Mouse (Mus musculus) urinary bladder, postnatal 25 days (tissue): ENCODE results near the gene Uap1.

Experiments used
- DNase-seq: peaks from one replicate; pipeline ENCODE4 v3.0.0; 2022; ENCODE audit warnings: low spot score

Uap1 gene

DNA sequence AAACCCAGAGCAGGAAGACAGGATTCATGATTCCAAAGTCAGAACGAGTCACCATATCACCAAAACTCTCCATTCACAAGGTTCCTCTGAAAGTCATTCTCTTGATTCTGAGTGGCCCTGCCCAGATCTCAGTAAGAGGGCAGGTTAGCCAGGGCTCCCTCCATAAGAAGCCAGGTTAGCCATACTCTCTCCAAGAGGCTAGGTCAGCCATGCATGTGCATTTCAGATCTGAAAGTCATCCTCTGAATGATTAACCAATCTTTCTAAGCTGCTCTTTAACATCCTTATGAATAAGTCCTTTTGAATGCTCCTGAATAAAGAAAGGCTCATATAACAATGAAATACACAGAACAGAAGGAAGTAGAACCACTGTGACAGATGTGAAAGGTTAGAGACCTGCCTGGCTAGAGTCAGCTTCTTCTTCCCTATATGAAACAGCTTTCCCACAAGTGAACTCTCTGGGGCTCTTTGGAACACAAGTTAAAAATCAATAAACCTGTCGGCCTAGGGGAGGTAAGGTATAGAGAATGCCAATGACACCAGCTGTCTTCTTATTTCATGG lies 10.6 kb downstream of the Uap1 start:
- no peak for DNase-seq

GRCm38 (mm10) chr1:170163398-170163943 lies 11.3 kb downstream of the Uap1 start:
- no peak for DNase-seq

DNA sequence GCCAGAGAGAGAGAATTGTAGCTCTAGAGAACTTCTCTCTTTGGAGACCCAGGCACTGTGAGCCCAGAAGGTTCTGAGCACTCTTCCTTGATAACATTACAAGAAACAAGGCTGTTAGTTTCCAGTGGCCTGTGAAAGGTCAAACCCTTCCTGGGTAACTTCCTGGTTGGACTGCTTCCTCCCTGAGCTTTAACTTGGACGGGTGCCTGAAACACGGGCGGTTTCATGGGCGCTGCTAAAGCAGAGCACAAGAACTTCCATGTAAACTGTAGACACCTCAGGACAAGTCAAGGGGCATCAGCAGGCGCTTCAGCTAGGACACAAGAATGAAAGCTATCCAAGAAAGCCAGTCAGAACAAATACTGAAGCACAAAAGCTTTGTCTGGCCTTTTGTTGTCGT lies 12.9 kb downstream of the Uap1 start:
- no peak for DNase-seq

- no peak for DNase-seq
These were observed 14.3 kb downstream of the Uap1 start for GRCm38 (mm10) chr1:170160397-170160938.

GRCm38 (mm10) chr1:170159707-170160106 lies 15.1 kb downstream of the Uap1 start:
- DNase-seq, result no peak

DNA sequence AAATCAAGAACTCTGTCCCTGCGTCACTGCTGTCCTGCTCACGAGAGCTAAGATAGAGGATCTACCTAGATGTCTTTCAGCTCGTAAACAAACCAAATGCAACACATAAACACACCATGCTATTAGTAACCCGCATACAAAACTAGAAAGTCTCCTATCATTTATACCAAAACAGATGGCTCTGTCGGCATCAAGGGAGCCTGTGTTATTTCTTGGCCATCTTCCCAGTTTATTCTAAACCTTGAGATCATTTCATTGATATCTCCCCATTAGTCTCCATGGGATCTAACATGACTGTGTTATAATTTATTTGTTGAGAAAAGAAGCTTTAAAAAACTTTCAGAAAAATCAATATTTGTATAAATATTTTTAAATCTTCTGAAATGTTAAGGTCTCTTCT lies 19.0 kb downstream of the Uap1 start:
- DNase-seq, result no peak

DNA sequence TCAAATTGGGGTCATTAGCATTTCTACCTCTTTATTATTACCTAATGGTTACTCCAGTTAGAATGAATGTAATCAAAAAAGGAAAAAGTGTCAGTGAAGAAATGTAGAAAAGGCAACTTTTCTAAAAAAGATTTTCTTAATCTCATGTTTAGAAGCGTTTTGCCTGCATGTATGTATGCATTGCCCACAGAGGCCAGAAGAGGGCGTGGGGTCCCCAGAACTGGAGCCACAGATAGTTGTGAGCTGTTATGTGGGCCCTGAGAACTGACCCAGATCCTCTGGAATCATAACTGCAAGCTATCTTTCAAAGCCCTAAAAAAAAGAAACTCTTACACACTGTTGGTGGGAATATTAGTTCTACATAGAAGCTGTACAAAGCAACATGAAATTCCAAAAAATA lies 19.5 kb downstream of the Uap1 start:
- no peak for DNase-seq

GRCm38 (mm10) chr1:170153986-170154385 lies 20.8 kb downstream of the Uap1 start:
- no peak for DNase-seq

- DNase-seq, result no peak
These were observed 22.2 kb downstream of the Uap1 start for GRCm38 (mm10) chr1:170152552-170152951.

DNA sequence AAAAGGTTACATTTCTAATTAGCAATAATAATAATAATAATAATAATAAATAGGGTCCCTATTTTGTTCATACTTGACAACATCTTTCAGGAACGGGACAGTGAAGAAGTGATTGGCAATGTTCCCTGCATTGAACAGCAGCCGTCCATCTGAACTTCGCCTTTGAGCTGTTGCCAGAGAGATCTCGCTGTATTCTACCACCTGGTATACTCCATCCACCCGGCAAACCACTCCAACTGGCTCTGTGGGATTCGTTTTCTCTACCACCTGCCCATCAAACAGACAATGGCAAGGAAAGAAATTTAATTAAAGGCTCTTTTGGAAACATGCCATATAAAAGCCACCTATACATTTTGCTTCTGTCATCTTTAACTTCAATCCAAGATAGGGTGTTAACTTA lies 23.9 kb downstream of the Uap1 start:
- DNase-seq, result no peak

GRCm38 (mm10) chr1:170149756-170150155 lies 25.0 kb downstream of the Uap1 start:
- no peak for DNase-seq

DNA sequence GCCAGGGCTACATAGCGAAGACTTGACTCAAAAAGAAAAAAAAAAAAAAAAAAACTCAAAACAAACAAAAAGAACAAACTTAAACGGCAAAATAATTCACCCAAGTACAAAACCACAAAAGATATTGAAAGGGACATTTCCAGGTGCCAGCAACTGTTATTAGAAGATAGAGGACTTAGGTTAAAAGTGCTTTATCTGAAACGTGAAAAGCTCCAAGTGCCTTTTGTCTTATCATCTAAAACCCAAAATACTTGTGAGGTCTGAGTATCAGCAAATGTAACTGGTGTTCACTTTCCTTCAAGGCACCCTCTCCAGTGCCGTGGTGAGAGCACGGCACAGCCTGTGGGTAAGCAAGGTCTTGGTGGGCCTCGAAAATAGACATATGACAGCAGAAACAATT lies 26.2 kb downstream of the Uap1 start:
- no peak for DNase-seq

DNA sequence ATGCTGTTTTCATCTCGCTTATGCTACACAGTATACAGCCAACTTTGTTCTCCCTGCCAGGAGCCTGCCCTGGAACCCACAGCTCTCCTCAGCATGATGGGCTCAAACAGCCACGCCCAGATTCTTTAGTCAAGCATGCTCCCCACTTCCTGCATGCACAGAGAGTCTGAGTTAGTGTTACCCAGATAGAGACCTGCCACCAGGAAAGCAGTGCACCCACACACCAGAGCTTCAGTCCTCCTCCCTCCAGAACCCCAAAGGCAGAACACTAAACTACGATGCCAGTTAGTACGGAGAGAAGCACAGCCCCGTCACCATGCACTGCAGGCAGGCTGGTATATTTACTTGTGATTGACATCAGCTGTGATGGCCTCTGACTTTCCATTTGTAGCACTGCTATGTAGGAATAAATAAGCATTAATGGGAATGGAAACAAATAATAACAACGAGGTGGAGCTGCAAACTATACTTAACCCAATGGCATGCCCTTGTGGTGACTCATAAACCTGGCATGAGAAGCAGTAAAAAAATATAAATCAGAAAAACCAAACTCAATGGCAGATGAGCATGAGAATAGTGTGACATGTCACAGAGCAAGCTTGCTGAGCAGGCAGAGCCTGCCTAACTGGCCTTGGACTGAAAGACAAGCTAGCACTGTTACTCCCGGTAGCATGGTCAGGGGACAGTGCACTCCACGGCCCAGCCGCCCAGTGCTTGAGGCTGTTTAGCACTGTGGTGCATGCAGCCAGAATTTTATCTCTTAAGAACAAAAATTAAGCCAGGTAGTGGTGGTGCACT lies 26.9 kb downstream of the Uap1 start:
- DNase-seq, result peak; percentile 64

DNA sequence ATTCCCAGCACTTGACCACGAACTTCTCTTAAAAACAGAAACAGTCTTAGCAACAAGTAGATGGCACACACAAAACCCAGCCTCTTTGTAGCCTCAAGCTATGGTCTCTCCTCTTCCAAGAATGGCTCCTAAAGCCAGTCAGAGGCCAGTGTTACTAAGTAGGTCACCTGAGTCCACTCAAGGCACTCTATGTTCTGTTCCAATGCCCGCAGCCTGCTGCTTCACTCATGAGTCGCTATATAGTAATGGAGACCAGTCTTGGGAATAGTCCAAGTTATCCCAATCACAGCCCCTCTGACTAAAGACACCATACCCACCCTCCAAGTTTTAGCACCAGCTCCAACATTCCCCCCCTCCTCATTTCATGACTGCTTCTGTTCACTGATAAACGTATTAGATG lies 29.2 kb downstream of the Uap1 start:
- DNase-seq, result no peak

GRCm38 (mm10) chr1:170142256-170142871 lies 32.4 kb downstream of the Uap1 start:
- DNase-seq, result no peak

- DNase-seq, result no peak
These were observed 33.1 kb downstream of the Uap1 start for GRCm38 (mm10) chr1:170141626-170142025.

GRCm38 (mm10) chr1:170136351-170137009 lies 38.3 kb downstream of the Uap1 start:
- DNase-seq, result peak; percentile 55

- no peak for DNase-seq
These were observed 40.5 kb downstream of the Uap1 start for GRCm38 (mm10) chr1:170134264-170134663.

GRCm38 (mm10) chr1:170130962-170131361 lies 43.8 kb downstream of the Uap1 start:
- no peak for DNase-seq

GRCm38 (mm10) chr1:170124644-170125043 lies 50.1 kb downstream of the Uap1 start:
- DNase-seq, result no peak

DNA sequence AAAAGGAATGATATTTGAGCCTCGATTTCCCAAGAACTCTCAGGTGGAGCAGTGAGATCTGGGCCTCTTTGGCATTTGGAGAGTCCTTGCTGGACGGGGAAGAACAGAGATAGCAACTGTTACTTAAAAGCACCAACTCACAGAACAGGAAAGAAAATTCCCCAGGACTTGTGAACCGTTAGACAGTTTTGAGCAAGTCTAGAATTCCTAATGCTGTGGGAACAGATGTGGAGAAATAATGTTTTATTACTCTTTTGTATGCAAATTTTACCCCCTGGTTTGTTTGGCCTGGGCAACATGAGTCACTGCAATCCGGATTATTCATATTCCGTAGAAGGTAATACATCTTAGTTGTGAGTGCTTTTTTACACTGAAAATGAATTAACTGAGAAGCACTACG lies 61.1 kb downstream of the Uap1 start:
- DNase-seq, result no peak

- no peak for DNase-seq
These were observed 62.5 kb downstream of the Uap1 start for GRCm38 (mm10) chr1:170112261-170112660.
